Mouse (Mus musculus): ENCODE measurements around the gene Laptm4a. TPM values are rescaled to one million over a fixed set of nuclear protein-coding genes. Genes with fewer than 3 reads are reported as not detected.

Laptm4a gene
- polyA plus RNA-seq, 1 experiment from 2014 or later, result 215 TPM

DNA sequence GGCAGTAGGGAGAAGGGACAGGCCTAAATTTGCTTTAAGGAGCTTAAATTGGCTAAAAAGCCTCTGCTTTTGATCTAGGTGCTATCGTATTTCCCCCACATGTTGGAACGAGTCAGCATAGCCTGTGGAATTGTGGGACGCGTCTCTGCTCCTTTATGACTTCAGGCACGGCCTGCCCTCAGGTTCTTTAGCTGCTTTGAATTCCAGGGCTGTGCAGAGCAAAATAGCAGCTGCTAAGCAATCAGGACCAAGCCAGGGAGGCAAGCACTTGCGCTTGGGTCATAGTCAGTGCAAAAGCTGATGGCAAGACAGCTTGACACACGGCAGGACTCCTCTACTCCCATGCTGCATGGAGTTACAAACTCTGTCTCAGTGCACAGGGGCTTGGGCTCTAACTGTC, 24.3 kb upstream of the Laptm4a start:
- Histone ChIP-seq H3K4me1 (ENCODE audit: insufficient read depth) (peaks cover 13% of the 10 kb centered on the region), H3K9me3 (ENCODE audit: low read depth, low read length) (no peaks in the 10 kb centered on the region), H3K4me2 (no peak overlapping the region), H3K27me3 (ENCODE audit: insufficient read depth, low read length) (no peaks in the 10 kb centered on the region), H3K9ac (no peak overlapping the region), H3K27ac (ENCODE audit: low read depth) (no peak overlapping the region), H3K36me3 (ENCODE audit: insufficient read depth) (no peaks in the 10 kb centered on the region), H3K4me3 (ENCODE audit: low read depth, low read length) (no peak overlapping the region)
- TF ChIP-seq CTCF (IDR thresholded peaks at IDR 0.05; ENCODE audit: low read depth), result no peak
- WGBS, result 42% methylated on average over 7 of the region's 7 CpGs
- ATAC-seq (ENCODE audit: insufficient read depth) (no peak), DNase-seq (no peak)

DNA sequence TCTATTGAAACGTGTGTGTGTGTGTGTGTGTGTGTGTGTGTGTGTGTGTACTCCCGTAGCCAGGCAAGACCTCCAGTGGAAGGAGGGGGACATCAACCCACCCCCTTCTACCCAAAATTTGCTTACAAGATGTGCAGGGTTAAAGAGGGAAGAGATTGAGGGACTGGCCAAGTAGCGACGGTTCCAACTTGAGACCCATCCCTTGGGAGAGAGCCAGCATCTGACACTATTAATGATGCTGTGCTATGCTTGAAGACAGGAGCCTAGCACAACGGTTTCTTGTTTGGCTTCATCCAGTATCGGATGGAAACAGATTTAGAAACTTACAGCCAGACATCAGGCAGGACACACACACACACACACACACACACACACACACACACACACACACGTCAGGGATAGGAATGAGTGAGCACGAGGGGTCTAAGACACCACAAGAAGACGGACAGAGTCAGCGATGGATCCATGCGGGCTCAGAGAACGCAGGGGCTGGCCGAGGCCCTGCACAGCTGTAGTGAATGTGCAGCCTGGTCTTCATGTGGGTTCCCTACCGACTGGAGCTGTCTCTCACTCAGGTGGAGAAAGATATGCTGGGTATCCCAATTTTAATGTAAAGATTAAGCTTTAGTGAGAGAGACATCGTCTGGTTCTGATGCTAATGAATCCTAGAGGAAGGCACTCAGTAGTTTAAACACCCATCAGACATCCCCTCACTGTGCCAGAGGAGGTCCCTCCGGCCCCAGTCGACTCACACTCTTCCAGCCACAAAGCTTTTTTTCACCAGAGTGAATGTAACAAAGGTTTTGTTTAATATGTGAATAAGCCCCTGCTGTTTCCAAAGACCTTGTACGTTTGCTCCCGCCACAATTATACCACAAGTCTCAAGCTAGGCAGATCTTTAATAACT, 22.3 kb upstream of the Laptm4a start:
- Histone ChIP-seq H3K9me3 (ENCODE audit: low read depth, low read length) (no peaks in the 10 kb centered on the region), H3K36me3 (ENCODE audit: insufficient read depth) (no peaks in the 10 kb centered on the region), H3K27ac (ENCODE audit: low read depth) (no peak overlapping the region), H3K9ac (no peak overlapping the region), H3K4me2 (no peak overlapping the region), H3K4me1 (ENCODE audit: insufficient read depth) (peaks cover 13% of the 10 kb centered on the region), H3K4me3 (ENCODE audit: low read depth, low read length) (no peak overlapping the region), H3K27me3 (ENCODE audit: insufficient read depth, low read length) (no peaks in the 10 kb centered on the region)
- 0 out of 2 replicates have a peak, but pooled peaks have one; percentile 25 for ATAC-seq (ENCODE audit: insufficient read depth)
- TF ChIP-seq CTCF (IDR thresholded peaks at IDR 0.05; ENCODE audit: low read depth), result no peak
- DNase-seq, result peak; percentile 69
- WGBS, result 54% methylated on average over 19 of the region's 19 CpGs

DNA sequence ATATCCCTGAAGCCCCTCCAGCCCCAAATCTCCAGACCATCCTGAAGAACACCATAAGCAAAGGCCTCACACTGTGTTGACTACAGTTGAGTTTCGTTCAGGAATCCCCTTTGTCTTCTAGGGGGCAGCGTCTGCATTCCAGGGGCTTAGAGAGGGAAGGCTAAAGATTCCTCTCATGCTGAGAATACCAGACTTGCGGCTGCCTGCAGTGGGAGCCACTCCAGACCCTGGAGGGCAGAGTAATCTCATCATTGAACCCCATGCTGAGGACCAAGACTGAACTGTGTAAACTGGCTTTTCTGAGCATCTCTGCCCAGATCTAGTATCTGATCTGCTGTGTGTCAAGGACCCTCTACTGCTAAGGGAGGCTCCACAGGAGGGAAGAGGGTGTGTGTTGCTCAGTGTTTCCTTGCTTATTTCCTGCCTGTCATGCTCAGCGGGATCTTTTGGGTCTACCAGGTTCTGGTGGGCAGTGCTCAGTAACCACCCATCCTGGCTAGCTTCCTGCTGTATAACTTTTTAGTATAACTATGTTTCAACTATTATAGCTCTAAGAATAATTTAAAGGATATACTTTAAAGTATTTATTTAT, 21.3 kb upstream of the Laptm4a start:
- no peak overlapping the region for H3K27ac ChIP-seq (ENCODE audit: low read depth)
- no peaks in the 10 kb centered on the region for H3K27me3 ChIP-seq (ENCODE audit: insufficient read depth, low read length)
- no peaks in the 10 kb centered on the region for H3K36me3 ChIP-seq (ENCODE audit: insufficient read depth)
- no peak overlapping the region for H3K9ac ChIP-seq
- DNase-seq (peak; percentile 42), ATAC-seq (ENCODE audit: insufficient read depth) (0 out of 2 replicates have a peak, but pooled peaks have one; percentile 22)
- peaks cover 13% of the 10 kb centered on the region for H3K4me1 ChIP-seq (ENCODE audit: insufficient read depth)
- WGBS, result 26% methylated on average over 4 of the region's 4 CpGs
- no peaks in the 10 kb centered on the region for H3K9me3 ChIP-seq (ENCODE audit: low read depth, low read length)
- H3K4me3 ChIP-seq (ENCODE audit: low read depth, low read length), result no peak overlapping the region
- H3K4me2 ChIP-seq, result no peak overlapping the region
- TF ChIP-seq CTCF (IDR thresholded peaks at IDR 0.05; ENCODE audit: low read depth), result 0 out of 2 replicates have a peak, but pooled peaks have one; percentile 8

GRCm38 (mm10) chr12:8900919-8901663, 20.4 kb upstream of the Laptm4a start:
- Histone ChIP-seq H3K36me3 (ENCODE audit: insufficient read depth) (no peaks in the 10 kb centered on the region), H3K27ac (ENCODE audit: low read depth) (no peak overlapping the region), H3K4me2 (no peak overlapping the region), H3K4me1 (ENCODE audit: insufficient read depth) (peaks cover 13% of the 10 kb centered on the region), H3K4me3 (ENCODE audit: low read depth, low read length) (no peak overlapping the region), H3K9ac (no peak overlapping the region), H3K9me3 (ENCODE audit: low read depth, low read length) (no peaks in the 10 kb centered on the region), H3K27me3 (ENCODE audit: insufficient read depth, low read length) (no peaks in the 10 kb centered on the region)
- ATAC-seq (ENCODE audit: insufficient read depth), result peak; percentile 47; the same call in 1 of the 2 replicates
- TF ChIP-seq CTCF (IDR thresholded peaks at IDR 0.05; ENCODE audit: low read depth), result no peak
- DNase-seq, result peak; percentile 32
- 20% methylated on average over 5 of the region's 5 CpGs for WGBS

DNA sequence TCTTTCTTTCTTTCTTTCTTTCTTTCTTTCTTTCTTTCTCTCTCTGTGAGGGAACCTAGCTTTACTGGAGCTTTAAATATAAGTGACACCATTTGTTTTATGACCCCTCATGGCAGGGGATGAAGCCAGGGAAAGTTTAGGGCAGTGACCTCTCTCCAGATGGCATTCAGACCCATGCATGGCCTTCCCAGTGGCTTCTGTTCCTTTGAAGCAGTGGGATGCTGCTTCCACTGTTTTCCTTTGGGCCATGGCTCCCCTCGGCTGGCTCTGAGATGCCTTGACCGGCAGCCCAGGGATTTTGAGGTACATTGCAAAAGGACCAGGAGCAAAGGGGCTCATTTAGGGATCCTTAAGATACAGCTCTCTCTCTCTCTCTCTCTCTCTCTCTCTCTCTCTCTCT, 19.5 kb upstream of the Laptm4a start:
- peaks cover 13% of the 10 kb centered on the region for H3K4me1 ChIP-seq (ENCODE audit: insufficient read depth)
- no peaks in the 10 kb centered on the region for H3K36me3 ChIP-seq (ENCODE audit: insufficient read depth)
- H3K4me2 ChIP-seq, result no peak overlapping the region
- 24% methylated on average over 2 of the region's 2 CpGs for WGBS
- H3K9ac ChIP-seq, result no peak overlapping the region
- ATAC-seq (ENCODE audit: insufficient read depth) (no peak), DNase-seq (no peak)
- no peak for TF ChIP-seq CTCF (IDR thresholded peaks at IDR 0.05; ENCODE audit: low read depth)
- no peaks in the 10 kb centered on the region for H3K9me3 ChIP-seq (ENCODE audit: low read depth, low read length)
- H3K27me3 ChIP-seq (ENCODE audit: insufficient read depth, low read length), result no peaks in the 10 kb centered on the region
- H3K27ac ChIP-seq (ENCODE audit: low read depth), result no peak overlapping the region
- H3K4me3 ChIP-seq (ENCODE audit: low read depth, low read length), result no peak overlapping the region

GRCm38 (mm10) chr12:8902479-8902878, 19.0 kb upstream of the Laptm4a start:
- no peak for TF ChIP-seq CTCF (IDR thresholded peaks at IDR 0.05; ENCODE audit: low read depth)
- Histone ChIP-seq H3K4me1 (ENCODE audit: insufficient read depth) (peaks cover 13% of the 10 kb centered on the region), H3K4me3 (ENCODE audit: low read depth, low read length) (no peak overlapping the region), H3K36me3 (ENCODE audit: insufficient read depth) (no peaks in the 10 kb centered on the region), H3K9me3 (ENCODE audit: low read depth, low read length) (no peaks in the 10 kb centered on the region), H3K27me3 (ENCODE audit: insufficient read depth, low read length) (no peaks in the 10 kb centered on the region), H3K9ac (no peak overlapping the region), H3K4me2 (no peak overlapping the region), H3K27ac (ENCODE audit: low read depth) (no peak overlapping the region)
- ATAC-seq (ENCODE audit: insufficient read depth) (no peak), DNase-seq (no peak)
- WGBS, result 29% methylated on average over 3 of the region's 3 CpGs

Measured in lung, embryonic 14.5 days (tissue).